Mouse (Mus musculus) hindbrain, embryonic 11.5 days (tissue): ENCODE measurements around the gene Prmt7. TPM values are rescaled to one million over a fixed set of nuclear protein-coding genes. Genes with fewer than 3 reads are reported as not detected.
A peak's percentile ranks its signal among the peaks of the same experiment; 100 is the strongest.

Source experiments
- ATAC-seq: fragments of 200-750 bp; cut with Nextera tagmentation; 2 replicates; pipeline ENCODE4 v1.8.0; 2017; ENCODE audit warnings: mild to moderate bottlenecking, moderate TSS enrichment, moderate library complexity; ENCODE audit not compliant: low FRiP score
- DNase-seq: peaks from one replicate; pipeline ENCODE4 v3.0.0-alpha.2; 2015; ENCODE audit warnings: low spot score
- H3K27ac ChIP-seq: fragments of 300-500 bp; sonication (generic); 2 replicates; pipeline ENCODE4 v1.5.1; 2014; ENCODE audit warnings: mild to moderate bottlenecking, low read depth, low read length
- H3K27me3 ChIP-seq: fragments of 300-500 bp; sonication (generic); 2 replicates; pipeline ENCODE4 v1.6.1; 2014; ENCODE audit warnings: mild to moderate bottlenecking, low read length, moderate library complexity, mixed read lengths; ENCODE audit not compliant: control insufficient read depth, insufficient read depth
- H3K36me3 ChIP-seq: fragments of 300-500 bp; sonication (generic); 2 replicates; pipeline ENCODE4 v1.6.1; 2014; ENCODE audit warnings: mild to moderate bottlenecking, low read length, moderate library complexity, mixed read lengths; ENCODE audit not compliant: control insufficient read depth, insufficient read depth
- H3K4me1 ChIP-seq: fragments of 300-500 bp; sonication (generic); replicated peaks from 2 replicates; pipeline ENCODE4 v1.6.1; 2014; ENCODE audit warnings: low read length, mixed read lengths; ENCODE audit not compliant: control insufficient read depth, insufficient read depth
- H3K4me2 ChIP-seq: fragments of 300-500 bp; sonication (generic); replicated peaks from 2 replicates; pipeline ENCODE4 v1.6.1; 2014; ENCODE audit warnings: mild to moderate bottlenecking, low read depth, low read length
- H3K4me3 ChIP-seq: fragments of 300-500 bp; sonication (generic); 2 replicates; pipeline ENCODE4 v1.5.1; 2014; ENCODE audit warnings: low read depth, low read length
- H3K9ac ChIP-seq: fragments of 300-500 bp; sonication (generic); 2 replicates; pipeline ENCODE4 v1.6.1; 2014; ENCODE audit warnings: low read depth, low read length
- H3K9me3 ChIP-seq: fragments of 300-500 bp; sonication (generic); 2 replicates; pipeline ENCODE4 v1.6.1; 2016; ENCODE audit warnings: low read length; ENCODE audit not compliant: control insufficient read depth
- WGBS: fragments of 180-500 bp; shearing (Covaris S2); extraction: QIAGEN DNeasy Blood & Tissue Kit; methylation state at CpG from one replicate; pipeline ENCODE4 v1.1.7; 2014; 5-methylcytosine and 5-hydroxymethylcytosine counted together
- polyA plus RNA-seq: library from polyadenylated mRNA; unstranded; fragments of >200 nt; fragmentation: Nextera tagmentation; extraction: Ambion mirVana; gene quantifications from 2 replicates; pipeline ENCODE4 v1.2.1, GENCODE M21; 2014

Gene Prmt7
- polyA plus RNA-seq, result 55.1 and 57.6 TPM in 2 replicates

- Histone ChIP-seq H3K9me3 (no peaks in the 10 kb centered on the region), H3K4me1 (0 out of 2 replicates have a peak, but pooled peaks cover 2% of the 10 kb centered on the region), H3K36me3 (0 out of 2 replicates have a peak, but pooled peaks cover 3% of the 10 kb centered on the region), H3K27me3 (no peaks in the 10 kb centered on the region), H3K4me3 (peak within 1 kb of the TSS; percentile 89), H3K27ac (peak within 1 kb of the TSS; percentile 90), H3K4me2 (peak within 1 kb of the TSS; percentile 71), H3K9ac (peak within 1 kb of the TSS; percentile 92)
- ATAC-seq (peak; percentile 98), DNase-seq (peak; percentile 95)
- WGBS, result 0% methylated on average over 52 of the region's 52 CpGs
Observed at GRCm38 (mm10) chr8:106210821-106211345, at the start of gene Prmt7, which contains the start of gene Slc7a6os. TSS of gene Prmt7 (plus strand) at chr8:106210936. TSS of gene Slc7a6os (minus strand) at chr8:106210935.

GRCm38 (mm10) chr8:106163251-106163650, 47.5 kb upstream of the Prmt7 start:
- WGBS, result 95% methylated on average over 9 of the region's 9 CpGs
- no peak overlapping the region for H3K4me3 ChIP-seq
- H3K9me3 ChIP-seq, result no peaks in the 10 kb centered on the region
- H3K36me3 ChIP-seq, result no peaks in the 10 kb centered on the region
- H3K4me1 ChIP-seq, result peaks cover 3% of the 10 kb centered on the region; the same call in 1 of the 2 replicates
- H3K27me3 ChIP-seq, result no peaks in the 10 kb centered on the region
- H3K27ac ChIP-seq, result no peak overlapping the region
- H3K4me2 ChIP-seq, result no peak overlapping the region
- no peak overlapping the region for H3K9ac ChIP-seq
- DNase-seq, result no peak
- ATAC-seq, result no peak

- H3K4me3 ChIP-seq, result no peak overlapping the region
- no peak overlapping the region for H3K27ac ChIP-seq
- WGBS, result 52% methylated on average over 4 of the region's 4 CpGs
- H3K27me3 ChIP-seq, result no peaks in the 10 kb centered on the region
- no peak overlapping the region for H3K4me2 ChIP-seq
- no peaks in the 10 kb centered on the region for H3K36me3 ChIP-seq
- H3K9ac ChIP-seq, result no peak overlapping the region
- DNase-seq (peak; percentile 81), ATAC-seq (no peak)
- peaks cover 3% of the 10 kb centered on the region; the same call in 1 of the 2 replicates for H3K4me1 ChIP-seq
- H3K9me3 ChIP-seq, result no peaks in the 10 kb centered on the region
Observed at GRCm38 (mm10) chr8:106165460-106165859, 45.3 kb upstream of the Prmt7 start.

- WGBS, result under 1% methylated on average over 59 of the region's 59 CpGs
- H3K9me3 ChIP-seq, result no peaks in the 10 kb centered on the region
- peak within 1 kb of the TSS; percentile 81 for H3K27ac ChIP-seq
- DNase-seq, result peak; percentile 90
- peak within 1 kb of the TSS; percentile 95 for H3K9ac ChIP-seq
- peak; percentile 90 for ATAC-seq
- H3K4me1 ChIP-seq, result peaks cover 3% of the 10 kb centered on the region; the same call in 1 of the 2 replicates
- peak within 1 kb of the TSS; percentile 86 for H3K4me2 ChIP-seq
- peak within 1 kb of the TSS; percentile 87 for H3K4me3 ChIP-seq
- no peaks in the 10 kb centered on the region for H3K36me3 ChIP-seq
- H3K27me3 ChIP-seq, result no peaks in the 10 kb centered on the region
Observed at GRCm38 (mm10) chr8:106168356-106169016, 42.2 kb upstream of the Prmt7 start, which contains the start of gene Slc7a6. TSS of gene Slc7a6 (plus strand) at chr8:106168857.

- 2% methylated on average over 53 of the region's 54 CpGs for WGBS
- Histone ChIP-seq H3K4me3 (peak overlapping the region; percentile 87), H3K36me3 (no peaks in the 10 kb centered on the region), H3K9me3 (no peaks in the 10 kb centered on the region), H3K27me3 (no peaks in the 10 kb centered on the region), H3K27ac (peak overlapping the region; percentile 81), H3K4me2 (peak overlapping the region; percentile 86), H3K9ac (peak overlapping the region; percentile 95), H3K4me1 (peaks cover 3% of the 10 kb centered on the region; the same call in 1 of the 2 replicates)
- peak; percentile 79 for ATAC-seq
- DNase-seq, result peak; percentile 78
Observed at GRCm38 (mm10) chr8:106169017-106169933, 41.5 kb upstream of the Prmt7 start.

DNA sequence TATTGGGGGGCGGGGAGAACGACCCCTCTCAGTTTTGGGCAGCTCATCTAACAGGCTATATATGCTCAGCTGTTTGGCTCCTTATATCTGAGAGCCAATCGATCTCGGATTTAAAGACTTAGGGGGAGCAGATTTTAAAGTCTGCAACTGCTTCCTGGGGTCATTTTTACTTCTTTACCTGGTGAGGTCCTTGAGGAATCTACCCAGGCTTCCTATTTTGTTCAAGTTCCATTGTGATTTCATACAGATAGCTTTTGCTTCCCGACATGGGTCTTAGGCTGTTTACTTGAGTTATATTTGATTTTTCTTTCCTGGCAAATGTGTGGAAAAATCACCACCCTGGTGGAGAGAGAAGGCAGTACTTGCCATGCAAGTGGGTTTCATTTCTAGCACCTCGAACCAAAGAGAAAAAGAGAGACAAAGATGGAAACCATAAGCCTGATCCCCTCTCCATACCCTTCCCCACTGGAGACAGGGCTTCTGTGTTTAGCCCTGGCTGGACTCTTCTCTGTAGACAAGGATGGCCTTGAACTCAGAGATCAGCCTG, 40.7 kb upstream of the Prmt7 start:
- peak overlapping the region; percentile 95 for H3K9ac ChIP-seq
- WGBS, result 50% methylated on average over 6 of the region's 6 CpGs
- H3K9me3 ChIP-seq, result no peaks in the 10 kb centered on the region
- ATAC-seq (no peak), DNase-seq (no peak)
- H3K36me3 ChIP-seq, result no peaks in the 10 kb centered on the region
- peaks cover 3% of the 10 kb centered on the region; the same call in 1 of the 2 replicates for H3K4me1 ChIP-seq
- H3K4me2 ChIP-seq, result peak overlapping the region; percentile 86
- no peak overlapping the region for H3K27ac ChIP-seq
- H3K4me3 ChIP-seq, result peak overlapping the region; percentile 87
- no peaks in the 10 kb centered on the region for H3K27me3 ChIP-seq

- no peak overlapping the region for H3K9ac ChIP-seq
- no peaks in the 10 kb centered on the region for H3K4me1 ChIP-seq
- no peak overlapping the region for H3K4me2 ChIP-seq
- 92% methylated on average over 3 of the region's 3 CpGs for WGBS
- no peaks in the 10 kb centered on the region for H3K27me3 ChIP-seq
- no peak overlapping the region for H3K27ac ChIP-seq
- no peaks in the 10 kb centered on the region for H3K36me3 ChIP-seq
- ATAC-seq, result no peak
- no peak for DNase-seq
- no peak overlapping the region for H3K4me3 ChIP-seq
- H3K9me3 ChIP-seq, result no peaks in the 10 kb centered on the region
Observed at GRCm38 (mm10) chr8:106173566-106173965, 37.2 kb upstream of the Prmt7 start.

DNA sequence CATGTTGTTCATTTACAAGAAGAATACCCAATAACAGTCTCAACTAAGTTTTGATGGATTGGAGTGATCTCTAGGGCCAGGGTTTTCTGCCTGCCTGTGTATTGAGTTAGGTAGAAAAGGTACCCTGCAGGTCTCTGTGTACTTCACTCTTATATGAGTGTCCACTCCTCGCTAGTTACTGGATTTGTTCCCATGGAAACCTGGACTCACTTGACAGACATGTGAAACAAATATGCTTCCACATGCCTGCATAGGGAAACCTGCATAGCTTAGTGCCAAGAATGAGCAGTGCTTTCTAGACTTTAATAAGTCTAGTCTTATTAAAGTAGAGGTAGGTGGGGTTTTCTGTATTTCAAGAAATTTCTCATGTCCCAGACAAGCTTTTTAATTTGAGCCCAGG, 33.8 kb upstream of the Prmt7 start:
- ATAC-seq, result no peak
- no peak for DNase-seq
- no peaks in the 10 kb centered on the region for H3K27me3 ChIP-seq
- H3K9ac ChIP-seq, result no peak overlapping the region
- no peak overlapping the region for H3K4me2 ChIP-seq
- H3K9me3 ChIP-seq, result no peaks in the 10 kb centered on the region
- H3K27ac ChIP-seq, result no peak overlapping the region
- no peaks in the 10 kb centered on the region for H3K4me1 ChIP-seq
- WGBS, result 38% methylated on average over 1 of the region's 1 CpGs
- H3K4me3 ChIP-seq, result no peak overlapping the region
- no peaks in the 10 kb centered on the region for H3K36me3 ChIP-seq
